In the genomic region with DNA sequence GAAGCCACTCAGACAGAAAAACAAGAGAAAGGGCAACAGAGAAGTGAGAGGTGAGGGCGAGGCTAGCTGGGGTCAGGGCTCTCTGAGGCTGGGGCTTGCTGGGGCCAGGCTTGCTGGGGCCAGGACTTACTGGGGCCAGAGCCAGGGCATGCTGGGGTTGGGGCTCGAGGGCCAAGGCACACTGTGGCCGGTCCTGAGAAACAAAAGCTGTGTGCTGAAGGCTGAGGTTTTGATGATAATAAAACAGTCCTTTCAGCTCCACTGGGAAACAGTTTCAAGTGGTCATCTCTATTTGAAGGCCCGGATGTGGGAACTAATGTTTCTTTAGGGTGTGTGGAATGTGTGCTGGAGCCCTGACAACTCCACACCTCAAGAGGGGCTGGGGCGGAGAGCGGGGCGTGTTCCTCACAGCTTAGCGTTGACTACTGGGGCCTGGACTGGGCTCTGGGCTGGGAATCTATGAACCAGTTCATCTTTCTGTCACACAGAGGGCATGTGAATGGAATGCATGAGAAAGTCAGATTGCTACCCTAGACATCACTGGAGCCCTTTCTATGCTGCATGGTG, we compare ENCODE assay signal across 16 mouse cellular contexts.
DNase-seq lines count a peak whose midpoint lies in the region; ATAC-seq and TF ChIP-seq lines count a peak whose summit lies in the region.
"Had no signal": no experiment of that assay in that cellular context is flagged by ENCODE, and none has a peak within 500 bp of the region (broad histone marks: within the 10 kb centered on the region; RNA-seq: fewer than 3 reads in every experiment).

No protein-coding gene starts in this region.

- no peak overlapping the region for H3K9ac ChIP-seq in hindbrain, embryonic 16.5 days (ENCODE audit: low read depth, low read length)
- no peak overlapping the region; the same call in 1 of the 2 replicates for H3K9ac ChIP-seq in lung, postnatal 0 days (replicated peaks; ENCODE audit: low read depth)
- H3K9ac ChIP-seq: embryonic facial prominence, embryonic 13.5 days; liver, embryonic 12.5 days had no signal

- TF ChIP-seq CTCF in lung, postnatal 0 days (IDR thresholded peaks at IDR 0.05) = no peak

- no peak for ATAC-seq in hindbrain, embryonic 16.5 days
- ATAC-seq in lung, postnatal 0 days = peak; percentile 95
- ATAC-seq: liver, embryonic 12.5 days had no signal

- H3K4me2 ChIP-seq in hindbrain, embryonic 16.5 days (ENCODE audit: low read length) = no peak overlapping the region
- no peak overlapping the region for H3K4me2 ChIP-seq in lung, postnatal 0 days (replicated peaks; ENCODE audit: low read depth, low read length)
- H3K4me2 ChIP-seq: embryonic facial prominence, embryonic 13.5 days; liver, embryonic 12.5 days had no signal

- H3K4me1 ChIP-seq in hindbrain, embryonic 10.5 days (replicated peaks) = peaks cover 15% of the 10 kb centered on the region; the same call in 1 of the 2 replicates
- 0 out of 2 replicates have a peak, but pooled peaks cover 2% of the 10 kb centered on the region for H3K4me1 ChIP-seq in hindbrain, embryonic 16.5 days (ENCODE audit: control insufficient read depth, insufficient read depth, low read depth, low read length)
- H3K4me1 ChIP-seq in embryonic facial prominence, embryonic 10.5 days = peaks cover 12% of the 10 kb centered on the region
- no peaks in the 10 kb centered on the region; the same call in 1 of the 2 replicates for H3K4me1 ChIP-seq in lung, postnatal 0 days (ENCODE audit: insufficient read depth, low read depth, low read length)
- peaks cover 7% of the 10 kb centered on the region for H3K4me1 ChIP-seq in forebrain, embryonic 10.5 days
- H3K4me1 ChIP-seq: liver, embryonic 12.5 days had no signal

- no peak for TF ChIP-seq EP300 in lung, postnatal 0 days (IDR thresholded peaks at IDR 0.05)

- H3K27ac ChIP-seq in hindbrain, embryonic 10.5 days = peak overlapping the region; percentile 64; the same call in 1 of the 2 replicates
- H3K27ac ChIP-seq in hindbrain, embryonic 16.5 days (ENCODE audit: low read depth, low read length) = no peak overlapping the region
- H3K27ac ChIP-seq in embryonic facial prominence, embryonic 10.5 days (replicated peaks) = peak overlapping the region; percentile 54; the same call in 1 of the 2 replicates
- peak overlapping the region; percentile 77 for H3K27ac ChIP-seq in lung, postnatal 0 days (ENCODE audit: low read length)
- no peak overlapping the region for H3K27ac ChIP-seq in forebrain, embryonic 10.5 days
- H3K27ac ChIP-seq: embryonic facial prominence, embryonic 13.5 days; liver, embryonic 12.5 days had no signal

- H3K9me3 ChIP-seq in hindbrain, embryonic 10.5 days = no peaks in the 10 kb centered on the region
- no peaks in the 10 kb centered on the region for H3K9me3 ChIP-seq in hindbrain, embryonic 16.5 days (ENCODE audit: control insufficient read depth, low read length)
- no peaks in the 10 kb centered on the region for H3K9me3 ChIP-seq in embryonic facial prominence, embryonic 10.5 days
- H3K9me3 ChIP-seq in lung, postnatal 0 days (ENCODE audit: low read length) = no peaks in the 10 kb centered on the region
- no peaks in the 10 kb centered on the region for H3K9me3 ChIP-seq in forebrain, embryonic 10.5 days
- H3K9me3 ChIP-seq: embryonic facial prominence, embryonic 13.5 days; liver, embryonic 12.5 days had no signal

- DNase-seq in hindbrain, embryonic 10.5 days (ENCODE audit: low spot score) = no peak
- peak; percentile 97 for DNase-seq in Muller cell, postnatal 12 days (ENCODE audit: inconsistent ontology term)
- no peak for DNase-seq in embryonic facial prominence, embryonic 10.5 days (ENCODE audit: low spot score)
- peak; percentile 81 for DNase-seq in lung, postnatal 0 days (ENCODE audit: low spot score)
- DNase-seq in forebrain, embryonic 10.5 days (ENCODE audit: extremely low spot score, low spot score) = no peak
- DNase-seq in embryo, embryonic 11 days = no peak
- DNase-seq: cerebellum, adult 8-10 months; kidney, adult 8-10 months; kidney, postnatal 4 days; midbrain, embryonic 14.5 days; right cerebral cortex, postnatal 25 days; thymus, postnatal 36 days had no signal

- H3K36me3 ChIP-seq in hindbrain, embryonic 10.5 days = no peaks in the 10 kb centered on the region
- no peaks in the 10 kb centered on the region for H3K36me3 ChIP-seq in hindbrain, embryonic 16.5 days (ENCODE audit: control insufficient read depth, insufficient read depth, low read length)
- no peaks in the 10 kb centered on the region for H3K36me3 ChIP-seq in embryonic facial prominence, embryonic 10.5 days (replicated peaks)
- H3K36me3 ChIP-seq in lung, postnatal 0 days (ENCODE audit: insufficient read depth, low read length) = no peaks in the 10 kb centered on the region
- H3K36me3 ChIP-seq in forebrain, embryonic 10.5 days (replicated peaks) = no peaks in the 10 kb centered on the region
- H3K36me3 ChIP-seq: embryonic facial prominence, embryonic 13.5 days; liver, embryonic 12.5 days had no signal

- WGBS in hindbrain, embryonic 10.5 days = 68% methylated on average over 8 of the region's 8 CpGs
- WGBS in hindbrain, embryonic 16.5 days = 70% methylated on average over 8 of the region's 8 CpGs
- WGBS in embryonic facial prominence, embryonic 10.5 days = 78% methylated on average over 8 of the region's 8 CpGs
- 46% methylated on average over 8 of the region's 8 CpGs for WGBS in lung, postnatal 0 days
- WGBS in forebrain, embryonic 10.5 days = 79% methylated on average over 8 of the region's 8 CpGs

- no peak overlapping the region for H3K4me3 ChIP-seq in hindbrain, embryonic 10.5 days
- H3K4me3 ChIP-seq in hindbrain, embryonic 16.5 days (ENCODE audit: low read length) = no peak overlapping the region
- H3K4me3 ChIP-seq in embryonic facial prominence, embryonic 10.5 days = no peak overlapping the region
- H3K4me3 ChIP-seq in lung, postnatal 0 days (ENCODE audit: low read depth, low read length) = no peak overlapping the region
- no peak overlapping the region for H3K4me3 ChIP-seq in forebrain, embryonic 10.5 days
- H3K4me3 ChIP-seq: embryonic facial prominence, embryonic 13.5 days; liver, embryonic 12.5 days; myocyte had no signal

- no peaks in the 10 kb centered on the region for H3K27me3 ChIP-seq in hindbrain, embryonic 10.5 days (ENCODE audit: insufficient read depth, poor library complexity, severe bottlenecking)
- no peaks in the 10 kb centered on the region for H3K27me3 ChIP-seq in hindbrain, embryonic 16.5 days (replicated peaks; ENCODE audit: control insufficient read depth, insufficient read depth, low read length)
- no peaks in the 10 kb centered on the region for H3K27me3 ChIP-seq in embryonic facial prominence, embryonic 10.5 days (replicated peaks; ENCODE audit: low read depth, poor library complexity, severe bottlenecking)
- H3K27me3 ChIP-seq in lung, postnatal 0 days (replicated peaks; ENCODE audit: insufficient read depth, low read length) = no peaks in the 10 kb centered on the region
- no peaks in the 10 kb centered on the region for H3K27me3 ChIP-seq in forebrain, embryonic 10.5 days (ENCODE audit: poor library complexity, severe bottlenecking)
- H3K27me3 ChIP-seq: embryonic facial prominence, embryonic 13.5 days; liver, embryonic 12.5 days had no signal

Comparison
In these comparisons a context has a peak if more than half of its experiments do, and no peak if none do; other contexts are left out.
1. H3K27ac ChIP-seq: peak in hindbrain, embryonic 10.5 days (single experiment), embryonic facial prominence, embryonic 10.5 days (single experiment) and lung, postnatal 0 days (single experiment); none in hindbrain, embryonic 16.5 days (single experiment) and forebrain, embryonic 10.5 days (single experiment).
2. DNase-seq: peak in Muller cell, postnatal 12 days (single experiment) and lung, postnatal 0 days (single experiment); none in hindbrain, embryonic 10.5 days (single experiment), embryonic facial prominence, embryonic 10.5 days (single experiment), forebrain, embryonic 10.5 days (single experiment) and embryo, embryonic 11 days (single experiment).